In the genomic region with DNA sequence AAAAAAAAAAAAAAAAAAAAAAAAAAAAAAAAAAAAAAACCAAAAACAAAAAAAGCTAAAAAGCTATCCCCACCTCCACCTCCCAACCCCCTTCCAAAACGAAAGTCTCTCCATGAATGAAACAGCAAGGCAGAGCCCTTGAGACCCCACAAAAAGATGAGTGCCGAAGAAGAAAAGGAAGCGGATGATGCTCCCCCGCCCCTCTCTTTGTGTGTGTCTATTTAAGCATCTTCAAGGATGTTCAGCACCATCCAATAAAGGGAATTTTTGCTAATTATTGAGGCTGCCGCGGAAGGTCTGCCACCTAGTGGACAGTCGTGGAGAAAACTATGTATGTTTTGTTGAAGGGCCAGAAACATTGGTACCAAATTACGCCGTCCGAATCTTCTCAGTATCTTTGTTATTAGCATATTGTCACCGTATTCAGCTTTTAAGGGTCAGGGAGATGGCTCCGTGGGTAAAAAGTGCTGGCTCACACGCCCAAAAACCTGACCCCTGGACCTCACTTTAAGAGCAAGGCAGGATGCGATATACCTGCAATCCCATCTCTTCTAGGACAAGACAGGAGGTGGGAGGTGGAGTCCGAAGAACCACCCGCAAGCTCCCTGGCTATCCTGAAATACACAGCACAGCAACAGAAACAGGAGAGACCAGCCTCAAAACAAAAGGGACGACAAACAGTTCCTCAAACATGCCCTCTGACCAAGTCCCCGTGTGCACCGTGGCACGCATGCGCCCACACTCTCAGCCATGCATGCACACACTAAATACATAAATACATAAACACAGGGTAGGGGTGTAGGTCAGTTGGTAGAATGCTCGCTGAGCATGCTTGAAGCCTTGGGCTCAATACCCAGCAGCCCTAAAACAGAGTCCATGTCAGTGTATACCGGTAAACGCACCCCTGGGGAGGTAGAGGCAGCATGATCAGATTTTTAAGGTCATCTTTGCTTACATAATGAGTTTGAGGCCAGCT, we compare ENCODE assay signal across 8 mouse cellular contexts. TPM values are rescaled to one million over a fixed set of nuclear protein-coding genes. Genes with fewer than 3 reads are reported as not detected.
DNase-seq lines count a peak whose midpoint lies in the region; ATAC-seq and TF ChIP-seq lines count a peak whose summit lies in the region.

No protein-coding gene starts in this region.

- no peak overlapping the region for H3K27ac ChIP-seq in bone marrow, adult 2 months (ENCODE audit: control insufficient read depth, insufficient read depth, low read depth, low read length, poor library complexity)
- no peak overlapping the region for H3K27ac ChIP-seq in embryonic facial prominence, embryonic 12.5 days
- no peak overlapping the region for H3K27ac ChIP-seq in heart, postnatal 0 days (ENCODE audit: low read depth)
- no peak overlapping the region for H3K27ac ChIP-seq in liver, postnatal 0 days (ENCODE audit: low read depth)
- H3K27ac ChIP-seq in neural tube, embryonic 12.5 days, result no peak overlapping the region
- no peak overlapping the region for H3K27ac ChIP-seq in thymus, adult 2 months (ENCODE audit: control insufficient read depth, insufficient read depth, low read length)

- peak; percentile 69 for TF ChIP-seq CTCF in bone marrow, adult 2 months (IDR thresholded peaks at IDR 0.05; ENCODE audit: control insufficient read depth, insufficient read depth, low read length)
- peak; percentile 77 for TF ChIP-seq CTCF in heart, postnatal 0 days (IDR thresholded peaks at IDR 0.05; ENCODE audit: low read depth)
- peak; percentile 80 for TF ChIP-seq CTCF in liver, postnatal 0 days (IDR thresholded peaks at IDR 0.05; ENCODE audit: low read depth)
- TF ChIP-seq CTCF in thymus, adult 2 months (IDR thresholded peaks at IDR 0.05; ENCODE audit: borderline replicate concordance, control insufficient read depth, extremely low read depth, insufficient read depth, low read length, poor library complexity), result no peak

- peak overlapping the region; percentile 44 for H3K4me3 ChIP-seq in bone marrow, adult 2 months (replicated peaks; ENCODE audit: control insufficient read depth, low read depth, low read length)
- H3K4me3 ChIP-seq in embryonic facial prominence, embryonic 12.5 days, result no peak overlapping the region
- peak overlapping the region; percentile 25 for H3K4me3 ChIP-seq in heart, postnatal 0 days (ENCODE audit: low read depth, low read length)
- peak overlapping the region; percentile 18; the same call in 1 of the 2 replicates for H3K4me3 ChIP-seq in liver, postnatal 0 days (ENCODE audit: low read depth, low read length)
- no peak overlapping the region for H3K4me3 ChIP-seq in neural tube, embryonic 12.5 days
- peak overlapping the region; percentile 43 for H3K4me3 ChIP-seq in thymus, adult 2 months (ENCODE audit: control insufficient read depth, insufficient read depth, low read length)

- H3K27me3 ChIP-seq in embryonic facial prominence, embryonic 12.5 days, result no peaks in the 10 kb centered on the region
- H3K27me3 ChIP-seq in heart, postnatal 0 days (ENCODE audit: control insufficient read depth, insufficient read depth, low read length), result no peaks in the 10 kb centered on the region
- no peaks in the 10 kb centered on the region for H3K27me3 ChIP-seq in liver, postnatal 0 days (ENCODE audit: insufficient read depth, low read length)
- H3K27me3 ChIP-seq in neural tube, embryonic 12.5 days (replicated peaks), result no peaks in the 10 kb centered on the region
- H3K27me3 ChIP-seq in thymus, adult 2 months (ENCODE audit: control insufficient read depth, insufficient read depth, low read length), result no peaks in the 10 kb centered on the region

- DNase-seq in ES-CJ7 (ENCODE audit: low read depth, low spot score), result peak; percentile 62
- DNase-seq in heart, postnatal 0 days (ENCODE audit: low spot score), result peak; percentile 58
- peak; percentile 68 for DNase-seq in layer of hippocampus, adult 11-12 months (ENCODE audit: low spot score)
- DNase-seq in liver, postnatal 0 days, result peak; percentile 66
- DNase-seq in thymus, adult 2 months, result peak; percentile 45

- no peak for TF ChIP-seq POLR2A in bone marrow, adult 2 months (IDR thresholded peaks at IDR 0.05; ENCODE audit: borderline replicate concordance, control insufficient read depth, low read depth, low read length)
- no peak for TF ChIP-seq POLR2A in thymus, adult 2 months (IDR thresholded peaks at IDR 0.05; ENCODE audit: control insufficient read depth, extremely low read depth, insufficient read depth, low read length, poor library complexity)

- H3K4me2 ChIP-seq in embryonic facial prominence, embryonic 12.5 days (replicated peaks), result peak overlapping the region; percentile 30
- peak overlapping the region; percentile 35 for H3K4me2 ChIP-seq in heart, postnatal 0 days (ENCODE audit: low read depth, low read length)
- H3K4me2 ChIP-seq in liver, postnatal 0 days (ENCODE audit: low read depth, low read length), result peak overlapping the region; percentile 55
- H3K4me2 ChIP-seq in neural tube, embryonic 12.5 days (replicated peaks), result peak overlapping the region; percentile 51

- WGBS in bone marrow, adult 2 months, result 37% methylated on average over 24 of the region's 24 CpGs
- 49% methylated on average over 24 of the region's 24 CpGs for WGBS in embryonic facial prominence, embryonic 12.5 days
- WGBS in heart, postnatal 0 days, result 48% methylated on average over 24 of the region's 24 CpGs
- WGBS in liver, postnatal 0 days (ENCODE audit: insufficient replicate concordance), result 43% methylated on average over 24 of the region's 24 CpGs
- WGBS in neural tube, embryonic 12.5 days, result 50% methylated on average over 24 of the region's 24 CpGs
- 47% methylated on average over 24 of the region's 24 CpGs for WGBS in thymus, adult 2 months

- no peak for TF ChIP-seq EP300 in heart, postnatal 0 days (IDR thresholded peaks at IDR 0.05; ENCODE audit: low read depth)
- no peak for TF ChIP-seq EP300 in liver, postnatal 0 days (IDR thresholded peaks at IDR 0.05; ENCODE audit: low read depth)

- ATAC-seq in embryonic facial prominence, embryonic 12.5 days (ENCODE audit: insufficient number of reproducible peaks, insufficient read depth, low FRiP score, low TSS enrichment), result no peak; the same call in 1 of the 2 replicates
- ATAC-seq in heart, postnatal 0 days (ENCODE audit: insufficient read depth, low read depth), result no peak
- ATAC-seq in liver, postnatal 0 days, result no peak
- ATAC-seq in neural tube, embryonic 12.5 days (ENCODE audit: low FRiP score, low read depth), result peak; percentile 46

- no peaks in the 10 kb centered on the region for H3K9me3 ChIP-seq in embryonic facial prominence, embryonic 12.5 days
- H3K9me3 ChIP-seq in heart, postnatal 0 days (replicated peaks; ENCODE audit: control insufficient read depth, low read length), result no peaks in the 10 kb centered on the region
- no peaks in the 10 kb centered on the region for H3K9me3 ChIP-seq in liver, postnatal 0 days (ENCODE audit: low read length)
- H3K9me3 ChIP-seq in neural tube, embryonic 12.5 days, result no peaks in the 10 kb centered on the region

- no peaks in the 10 kb centered on the region for H3K36me3 ChIP-seq in embryonic facial prominence, embryonic 12.5 days
- no peaks in the 10 kb centered on the region for H3K36me3 ChIP-seq in heart, postnatal 0 days (replicated peaks; ENCODE audit: control insufficient read depth, insufficient read depth, low read length)
- H3K36me3 ChIP-seq in liver, postnatal 0 days (replicated peaks; ENCODE audit: insufficient read depth, low read length), result no peaks in the 10 kb centered on the region
- H3K36me3 ChIP-seq in neural tube, embryonic 12.5 days, result no peaks in the 10 kb centered on the region
- no peaks in the 10 kb centered on the region for H3K36me3 ChIP-seq in thymus, adult 2 months (ENCODE audit: control insufficient read depth, insufficient read depth, low read length)

- H3K9ac ChIP-seq in embryonic facial prominence, embryonic 12.5 days, result no peak overlapping the region
- H3K9ac ChIP-seq in heart, postnatal 0 days (replicated peaks; ENCODE audit: low read depth, low read length), result no peak overlapping the region
- H3K9ac ChIP-seq in liver, postnatal 0 days (replicated peaks), result no peak overlapping the region
- no peak overlapping the region for H3K9ac ChIP-seq in neural tube, embryonic 12.5 days

- peaks cover 1% of the 10 kb centered on the region; the same call in 1 of the 2 replicates for H3K4me1 ChIP-seq in bone marrow, adult 2 months (ENCODE audit: control insufficient read depth, insufficient read depth, low read length)
- H3K4me1 ChIP-seq in embryonic facial prominence, embryonic 12.5 days, result no peaks in the 10 kb centered on the region
- 0 out of 2 replicates have a peak, but pooled peaks cover 3% of the 10 kb centered on the region for H3K4me1 ChIP-seq in heart, postnatal 0 days (ENCODE audit: control insufficient read depth, insufficient read depth)
- no peaks in the 10 kb centered on the region for H3K4me1 ChIP-seq in liver, postnatal 0 days (ENCODE audit: insufficient read depth)
- H3K4me1 ChIP-seq in neural tube, embryonic 12.5 days, result no peaks in the 10 kb centered on the region
- H3K4me1 ChIP-seq in thymus, adult 2 months (replicated peaks; ENCODE audit: control insufficient read depth, insufficient read depth, low read length), result peaks cover 21% of the 10 kb centered on the region

RNA-seq across cellular contexts. Expression of a gene that starts 55.6 kb away (rescaled TPM):
- 15.3 and 25.0 TPM in 2 replicates for polyA plus RNA-seq in bone marrow, adult 2 months (2011; ENCODE audit: insufficient read depth, insufficient read length, low replicate concordance, missing spikeins)
- polyA plus RNA-seq in embryonic facial prominence, embryonic 12.5 days (2016; fragmentation: Nextera tagmentation; extraction: Ambion mirVana), result 15.7 and 16.2 TPM in 2 replicates
- total RNA-seq in heart, postnatal 0 days (2014; rRNA removed; ENCODE audit: low replicate concordance), result 110 and 114 TPM in 2 replicates
- 26.3 and 30.8 TPM in 2 replicates for polyA plus RNA-seq in heart, postnatal 0 days (2015; fragmentation: Nextera tagmentation; extraction: Ambion mirVana)
- 5.4 and 5.6 TPM in 2 replicates for polyA plus RNA-seq in liver, postnatal 0 days (2015; fragmentation: Nextera tagmentation; extraction: Ambion mirVana)
- polyA plus RNA-seq in neural tube, embryonic 12.5 days (2016; fragmentation: Nextera tagmentation; extraction: Ambion mirVana), result 18.3 and 20.7 TPM in 2 replicates
- 22.0 and 26.8 TPM in 2 replicates for polyA plus RNA-seq in thymus, adult 2 months (2012; rRNA removed)

Comparison
In these comparisons a context has a peak if more than half of its experiments do, and no peak if none do; other contexts are left out.
1. H3K4me3 ChIP-seq: peak in bone marrow, adult 2 months (single experiment), heart, postnatal 0 days (single experiment), liver, postnatal 0 days (single experiment) and thymus, adult 2 months (single experiment); none in embryonic facial prominence, embryonic 12.5 days (single experiment) and neural tube, embryonic 12.5 days (single experiment).
2. Peak in every context shown above with its lines, with median percentiles within 50 percentile points of each other: DNase-seq and H3K4me2 ChIP-seq.